Mouse (Mus musculus): ENCODE results near the gene Cd200.

DNA sequence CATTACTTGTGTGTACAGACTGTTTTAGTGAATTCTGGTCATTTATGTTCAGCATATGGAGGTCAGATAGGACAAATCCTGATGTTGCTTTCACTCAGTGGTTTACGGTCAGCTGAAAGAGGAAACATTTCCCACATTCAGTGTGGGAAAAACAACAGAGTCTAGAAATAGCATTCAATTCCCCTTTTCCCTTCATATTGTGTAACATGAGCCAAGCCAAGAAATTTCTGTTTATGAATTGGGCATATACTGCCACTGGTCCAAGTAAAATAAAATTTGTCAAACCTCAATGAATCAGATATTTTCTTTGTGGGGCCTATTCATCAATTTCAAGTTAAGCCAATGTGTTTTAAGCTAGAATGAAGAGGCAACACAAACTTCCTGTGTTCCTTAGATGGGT is 37.8 kb downstream of the Cd200 start:
- no peak for TF ChIP-seq GATA1 (IDR thresholded peaks at IDR 0.05; ENCODE audit: borderline replicate concordance, low read length)
- no peak for TF ChIP-seq FLI1 (IDR thresholded peaks at IDR 0.05; ENCODE audit: low read length)
